Mouse (Mus musculus): ENCODE data around the gene Hspg2. TPM values are rescaled to one million over a fixed set of nuclear protein-coding genes. Genes with fewer than 3 reads are reported as not detected.

The Hspg2 gene
- polyA plus RNA-seq, 1 experiment, result not detected

DNA sequence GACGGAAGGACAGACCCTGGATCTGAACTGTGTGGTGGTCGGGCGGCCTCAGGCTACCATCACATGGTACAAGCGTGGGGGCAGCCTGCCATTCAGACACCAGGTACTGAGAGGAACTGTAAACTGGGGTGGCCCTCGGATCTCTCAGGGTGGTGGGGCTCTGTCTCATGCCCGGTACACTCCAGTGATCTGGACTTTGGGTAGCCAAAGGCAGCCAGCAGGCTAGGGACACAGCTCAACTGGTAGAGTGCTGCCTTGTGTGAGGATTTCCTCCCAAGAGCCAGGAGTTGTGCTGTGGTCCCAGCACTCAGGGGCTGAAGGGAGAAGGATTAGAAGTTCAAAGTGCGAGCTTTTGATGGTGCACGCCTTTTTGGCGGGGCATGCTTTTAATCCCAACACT, 77.0 kb downstream of the Hspg2 start:
- TF ChIP-seq GATA1 (IDR thresholded peaks at IDR 0.05; ENCODE audit: low read length), result no peak

DNA sequence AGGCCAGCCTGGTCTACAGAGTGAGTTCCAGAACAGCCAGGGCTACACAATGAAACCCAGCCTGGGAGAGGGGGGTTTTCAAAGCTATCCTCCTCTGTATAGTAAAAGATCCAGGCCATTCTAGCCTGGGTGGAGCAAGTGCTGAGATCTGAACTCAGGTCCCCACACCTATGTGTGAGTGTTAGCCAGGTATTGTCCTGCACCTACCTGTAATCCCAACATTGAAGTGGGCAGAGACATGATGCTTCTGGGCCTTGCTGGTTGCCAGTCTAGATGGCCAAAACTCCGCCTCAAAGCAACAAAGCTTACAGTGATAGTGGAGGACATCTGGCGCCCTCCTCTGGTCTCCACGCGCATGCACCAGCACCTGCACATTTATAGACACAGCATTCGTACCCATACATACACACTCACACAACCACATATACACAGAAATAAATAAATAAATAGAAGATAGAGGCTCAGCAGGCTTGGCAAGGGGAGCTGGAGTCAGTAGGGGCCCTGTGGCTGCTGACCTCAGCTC, 77.5 kb downstream of the Hspg2 start:
- TF ChIP-seq GATA1 (IDR thresholded peaks at IDR 0.05; ENCODE audit: low read length), result no peak

DNA sequence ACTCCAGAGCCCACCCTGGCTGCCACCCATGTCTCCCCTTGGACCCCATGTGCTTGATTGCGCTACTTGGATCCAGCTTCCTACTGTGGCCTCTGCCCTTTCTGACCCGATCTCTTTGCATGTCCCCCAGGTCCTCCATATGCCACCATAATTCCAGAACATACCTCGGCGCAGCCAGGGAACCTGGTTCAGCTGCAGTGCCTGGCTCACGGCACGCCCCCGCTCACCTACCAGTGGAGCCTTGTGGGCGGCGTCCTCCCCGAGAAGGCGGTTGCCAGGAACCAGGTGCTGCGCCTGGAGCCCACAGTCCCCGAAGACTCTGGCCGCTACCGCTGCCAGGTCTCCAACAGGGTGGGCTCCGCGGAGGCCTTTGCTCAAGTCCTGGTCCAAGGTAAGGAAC, 84.9 kb downstream of the Hspg2 start:
- TF ChIP-seq GATA1 (IDR thresholded peaks at IDR 0.05; ENCODE audit: low read length), result no peak

DNA sequence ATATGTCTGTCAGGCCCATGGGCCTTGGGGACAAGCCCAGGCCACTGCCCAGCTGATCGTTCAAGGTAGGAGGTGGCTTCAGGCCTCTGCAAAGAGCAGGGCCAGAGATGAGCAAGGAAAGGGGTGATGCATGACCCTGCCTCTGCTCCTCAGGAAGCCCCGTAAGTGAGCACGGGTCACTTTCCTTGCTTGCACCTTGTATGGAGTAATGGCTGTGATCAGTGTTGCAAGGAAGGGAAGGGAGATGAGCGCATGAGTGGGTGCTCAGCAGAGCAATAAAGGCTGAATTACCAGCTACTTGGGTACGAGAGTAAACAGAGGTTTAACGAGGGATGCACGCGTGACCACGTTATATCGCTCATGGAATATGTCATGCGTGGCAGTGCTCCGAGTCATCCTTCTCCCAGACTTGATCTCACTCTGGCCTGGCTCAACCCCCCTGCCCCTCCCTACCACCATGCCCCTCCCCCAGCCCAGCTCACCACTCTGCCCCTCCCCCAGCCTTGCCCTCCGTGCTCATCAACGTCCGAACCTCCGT, 88.2 kb downstream of the Hspg2 start:
- no peak for TF ChIP-seq GATA1 (IDR thresholded peaks at IDR 0.05; ENCODE audit: low read length)

DNA sequence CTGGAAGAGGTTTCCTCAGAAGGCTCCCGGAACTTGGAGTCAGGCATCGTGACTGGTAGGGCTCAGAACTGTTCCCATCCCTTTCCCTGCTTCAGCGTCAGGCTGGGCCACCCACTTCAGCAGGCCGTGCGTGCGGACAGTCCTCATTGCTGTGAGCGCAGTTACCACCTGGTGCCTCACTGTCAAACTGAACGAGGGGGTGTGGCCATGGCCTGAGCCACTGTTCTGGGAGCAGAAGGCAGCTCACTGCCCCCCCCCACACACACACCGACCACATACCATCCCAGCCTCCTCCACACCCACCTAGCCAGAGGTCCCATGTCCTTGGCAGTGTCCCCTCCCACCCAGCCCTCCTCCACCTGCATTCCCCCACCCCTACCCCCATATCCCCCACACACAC, 101.3 kb downstream of the Hspg2 start:
- no peak for TF ChIP-seq GATA1 (IDR thresholded peaks at IDR 0.05; ENCODE audit: low read length)

DNA sequence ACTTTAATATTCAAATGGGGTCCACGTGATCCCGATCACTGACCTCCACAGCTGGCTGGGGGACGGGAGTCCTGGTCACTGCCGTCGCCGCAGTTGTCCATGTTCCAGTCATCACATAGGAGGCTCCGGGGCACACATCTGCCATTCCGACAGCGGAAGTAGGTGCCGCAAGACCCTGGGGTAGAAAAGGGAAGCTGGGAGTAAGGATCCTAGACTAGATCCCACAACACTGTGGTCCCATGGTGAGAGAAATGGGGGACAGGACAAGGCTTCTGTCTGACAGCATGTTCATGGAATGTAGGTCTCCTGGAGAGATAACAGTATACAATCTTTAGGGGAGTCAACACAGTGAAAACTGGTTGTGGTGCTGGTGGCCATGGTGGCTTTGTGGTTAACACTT, 105.9 kb downstream of the Hspg2 start, which contains the start of gene Ldlrad2:
TSS of gene Ldlrad2 (minus strand) at position 101 of the 400 bp plus-strand sequence.
- TF ChIP-seq GATA1 (IDR thresholded peaks at IDR 0.05; ENCODE audit: low read length), result no peak

DNA sequence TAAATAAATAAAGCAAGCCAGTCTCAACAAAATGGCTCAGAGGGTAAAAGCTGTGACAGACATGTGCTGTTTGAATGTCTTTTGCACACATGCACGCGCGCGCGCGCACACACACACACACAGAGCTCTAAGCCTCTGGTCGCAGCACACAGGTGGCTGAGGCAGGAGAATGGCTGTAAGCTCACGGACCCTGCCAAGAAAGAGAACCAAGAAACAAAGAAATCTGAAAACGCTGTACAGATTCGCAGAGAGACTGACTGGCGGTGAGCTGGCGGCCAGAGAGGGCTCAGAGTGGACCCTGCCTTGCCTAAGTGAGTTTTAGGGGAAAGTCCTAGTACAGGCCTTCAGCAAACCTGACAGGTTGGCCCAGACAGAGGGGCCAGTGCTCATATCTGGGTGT, 108.9 kb downstream of the Hspg2 start:
- no peak for TF ChIP-seq GATA1 (IDR thresholded peaks at IDR 0.05; ENCODE audit: low read length)

GRCm38 (mm10) chr4:137578181-137578845, 109.7 kb downstream of the Hspg2 start:
- TF ChIP-seq GATA1 (IDR thresholded peaks at IDR 0.05; ENCODE audit: low read length), result no peak

- no peak for TF ChIP-seq GATA1 (IDR thresholded peaks at IDR 0.05; ENCODE audit: low read length)
Measured at GRCm38 (mm10) chr4:137579789-137580188, 111.2 kb downstream of the Hspg2 start.

DNA sequence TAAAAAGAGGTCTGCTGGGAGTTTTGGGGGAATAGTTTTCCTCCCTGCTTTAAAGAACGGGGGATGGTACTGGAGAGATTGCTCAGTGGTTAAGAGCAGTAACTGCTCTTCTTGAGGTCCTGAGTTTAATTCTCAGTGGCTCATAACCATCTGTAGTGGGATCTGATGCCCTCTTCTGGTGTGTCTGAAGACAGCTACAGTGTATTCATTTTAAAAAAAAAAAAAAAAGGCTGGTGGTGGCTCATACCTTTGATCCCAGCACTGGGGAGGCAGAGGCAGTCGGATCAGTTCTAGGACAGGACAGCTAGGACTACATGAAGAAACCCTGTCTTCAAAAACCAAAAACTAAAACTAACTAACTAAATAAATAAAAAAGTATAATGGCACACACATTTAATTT, 111.7 kb downstream of the Hspg2 start:
- no peak for TF ChIP-seq GATA1 (IDR thresholded peaks at IDR 0.05; ENCODE audit: low read length)

DNA sequence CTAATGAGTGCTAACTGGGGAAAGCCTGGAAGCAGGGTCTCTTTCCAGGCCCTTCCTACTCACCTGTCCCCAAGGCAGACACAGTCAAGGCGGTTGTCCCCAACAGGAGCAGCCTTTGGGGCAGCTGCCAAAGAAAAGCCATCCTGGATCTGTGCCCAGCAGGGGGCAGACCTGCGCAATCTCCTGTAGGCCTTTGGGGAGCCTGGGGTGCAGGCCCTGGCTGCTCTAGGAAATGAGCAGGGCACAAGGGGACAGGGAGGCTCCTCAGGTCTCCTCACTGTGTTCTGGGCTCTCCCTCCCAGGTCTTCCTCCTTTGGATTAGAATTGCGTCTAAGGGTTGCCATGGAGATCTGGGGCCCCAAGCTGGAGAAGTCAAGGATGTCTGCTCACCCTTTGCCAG, 113.2 kb downstream of the Hspg2 start:
- no peak for TF ChIP-seq GATA1 (IDR thresholded peaks at IDR 0.05; ENCODE audit: low read length)

GRCm38 (mm10) chr4:137589586-137589985, 121.0 kb downstream of the Hspg2 start:
- TF ChIP-seq GATA1 (IDR thresholded peaks at IDR 0.05; ENCODE audit: low read length), result no peak

GRCm38 (mm10) chr4:137590961-137591360, 122.4 kb downstream of the Hspg2 start:
- TF ChIP-seq GATA1 (IDR thresholded peaks at IDR 0.05; ENCODE audit: low read length), result no peak

DNA sequence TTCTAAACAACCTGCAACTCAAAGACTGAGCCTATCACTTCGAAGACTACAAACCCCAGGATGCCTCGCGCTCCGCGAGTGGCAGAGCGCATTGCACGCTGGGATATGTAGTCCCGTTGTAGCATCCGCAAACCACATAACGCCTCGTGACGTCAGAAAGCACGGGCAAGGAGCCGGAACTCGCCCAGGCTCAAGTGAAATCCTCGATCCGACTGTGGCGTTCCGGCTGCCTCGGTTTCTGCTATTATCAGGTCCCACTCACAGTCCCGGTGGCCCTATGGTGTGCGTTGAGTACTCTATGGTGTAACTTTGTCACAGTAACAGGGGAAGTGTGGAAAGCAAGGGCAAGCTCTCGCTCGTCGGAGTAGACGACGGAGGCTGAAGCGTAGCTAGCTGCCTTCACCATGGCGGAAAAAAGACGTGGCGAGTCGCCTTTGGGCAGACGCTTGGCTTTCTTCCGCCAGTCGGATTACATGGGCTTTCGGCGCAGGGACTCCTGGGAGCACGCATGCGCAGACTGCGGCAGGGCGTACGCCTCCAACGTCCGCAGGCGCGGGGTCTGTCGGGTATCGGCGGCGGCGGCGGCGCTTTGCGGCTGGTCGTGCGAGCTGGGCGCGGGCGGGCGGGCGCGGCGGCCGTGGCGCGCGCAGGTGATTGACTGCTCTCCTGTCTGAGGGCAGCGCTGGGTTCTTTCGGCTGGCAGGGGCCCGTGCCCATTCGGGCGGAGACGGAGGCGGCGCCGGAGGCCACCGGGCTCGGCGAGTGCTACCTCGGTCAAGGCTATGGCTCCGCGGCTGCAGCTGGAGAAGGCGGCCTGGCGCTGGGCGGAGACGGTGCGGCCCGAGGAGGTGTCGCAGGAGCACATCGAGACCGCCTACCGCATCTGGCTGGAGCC, 125.3 kb downstream of the Hspg2 start, which contains the start of gene Usp48:
TSS of gene Usp48 (plus strand) at position 155 of the 895 bp plus-strand sequence.
- TF ChIP-seq GATA1 (IDR thresholded peaks at IDR 0.05; ENCODE audit: low read length), result no peak

- no peak for TF ChIP-seq GATA1 (IDR thresholded peaks at IDR 0.05; ENCODE audit: low read length)
Measured at GRCm38 (mm10) chr4:137594496-137595270, 126.1 kb downstream of the Hspg2 start.
